Mouse (Mus musculus) olfactory bulb, adult 2 months (tissue): ENCODE results near the gene Prr30.

Source experiments
- CTCF ChIP-seq: fragments of 200-500 bp; IDR thresholded peaks from 2 replicates; pipeline ENCODE4 v1.5.1; 2012; ENCODE audit warnings: low read depth, mild to moderate bottlenecking, low read length, moderate library complexity; ENCODE audit not compliant: insufficient read depth
- POLR2A ChIP-seq: fragments of 200-500 bp; IDR thresholded peaks from 2 replicates; pipeline ENCODE4 v1.6.1; 2012; ENCODE audit warnings: mild to moderate bottlenecking, low read depth, low read length, moderate library complexity; ENCODE audit not compliant: insufficient read depth

DNA sequence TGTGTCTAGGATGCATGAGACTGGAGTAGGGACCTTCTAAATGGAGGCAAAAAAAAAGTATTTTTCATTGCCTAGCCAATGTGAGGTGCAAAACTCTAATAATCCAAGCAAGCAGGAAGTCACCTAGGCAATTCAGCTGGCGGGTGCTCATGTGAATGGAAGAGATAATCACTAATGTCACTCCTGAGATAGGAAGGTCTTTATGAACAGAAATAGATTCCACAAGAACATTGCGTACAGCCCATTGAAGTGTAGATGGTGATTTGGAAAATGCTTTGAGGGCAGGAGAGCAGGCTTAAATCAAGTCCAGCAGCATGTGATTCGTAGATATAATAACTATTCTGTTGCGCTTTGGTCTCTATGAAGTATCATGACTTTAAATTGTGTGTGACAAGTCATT is 27.9 kb downstream of the Prr30 start:
- no peak for TF ChIP-seq POLR2A
- TF ChIP-seq CTCF = no peak
